Mouse (Mus musculus): ENCODE measurements around the gene Cdc42se2. TPM values are rescaled to one million over a fixed set of nuclear protein-coding genes. Genes with fewer than 3 reads are reported as not detected.

Cdc42se2 gene
- total RNA-seq (2023): 128 to 132 TPM (median 131 TPM) in 4 replicates

DNA sequence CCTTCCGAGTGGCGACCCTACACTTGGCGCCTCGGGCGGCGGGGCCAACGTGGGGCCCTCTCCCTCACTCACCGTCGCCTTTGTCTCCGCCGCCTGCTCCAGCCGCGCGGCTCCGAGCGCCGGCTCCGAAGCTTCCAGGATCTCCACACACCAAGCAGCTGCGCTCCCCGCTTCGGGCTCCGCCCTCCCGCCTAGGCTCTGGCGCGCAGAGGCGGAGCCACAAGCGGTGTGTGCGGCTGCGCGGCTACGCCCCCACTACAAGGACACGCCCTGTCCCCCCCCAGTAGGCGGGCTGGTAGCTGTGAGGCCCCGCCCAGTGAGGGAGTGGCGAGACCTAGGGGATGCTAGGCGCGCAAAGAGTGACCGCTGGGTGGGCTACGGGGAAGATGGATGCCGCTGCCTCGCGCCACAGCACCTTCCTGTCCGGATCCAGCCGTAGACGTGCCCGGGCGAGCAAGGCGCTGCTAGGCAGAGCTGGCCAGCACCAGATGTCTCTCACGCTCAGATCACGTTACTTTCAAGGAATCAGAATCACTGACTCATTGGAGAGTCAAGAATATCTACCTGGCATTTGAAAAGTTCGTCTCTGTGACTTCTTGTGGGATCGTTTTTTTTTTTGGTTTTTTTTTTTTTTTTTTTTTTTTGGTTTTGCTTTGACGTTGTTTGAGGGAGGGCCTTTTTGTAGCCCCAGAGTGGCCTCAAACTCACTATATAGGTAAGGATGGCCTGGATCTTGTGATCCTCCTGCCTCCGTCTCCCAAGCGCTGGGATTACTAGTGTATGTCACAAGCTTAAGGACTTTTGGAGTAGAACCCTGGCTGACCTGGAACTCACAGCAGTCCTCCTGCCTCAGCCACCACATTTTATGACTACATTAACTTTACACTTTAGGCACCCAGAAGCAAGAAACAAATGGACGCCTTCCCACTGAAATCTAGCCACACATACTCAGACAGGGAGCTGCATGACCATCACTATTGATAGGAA is at the start of gene Cdc42se2:
Gene Cdc42se2 (minus strand): TSS at position 188 of the 987 bp plus-strand sequence.

Other genes with a start within 250 kb of the Cdc42se2 start
- gene Lyrm7, start 73.2 kb upstream of the Cdc42se2 start, total RNA-seq (2023): 4.5 to 9.2 TPM (median 7.7 TPM) in 4 replicates
- 114 to 138 TPM (median 116 TPM) in 4 replicates for gene Hint1, start 78.7 kb upstream of the Cdc42se2 start, total RNA-seq (2023)
- not detected in 4 replicates for gene Gpx3, start 114.8 kb upstream of the Cdc42se2 start, total RNA-seq (2023)
- 100 to 112 TPM (median 111 TPM) in 4 replicates for gene Tnip1, start 175.2 kb upstream of the Cdc42se2 start, total RNA-seq (2023)
- 243 to 257 TPM (median 248 TPM) in 4 replicates for gene Anxa6, start 245.8 kb upstream of the Cdc42se2 start, total RNA-seq (2023)